Mouse (Mus musculus) hindbrain, embryonic 10.5 days (tissue): ENCODE measurements at regions not wholly inside any gene's neighbourhood (a gene's known extent, or its start where the extent isn't known, plus 50 kb on each side); places are given as distances from the start of the nearest gene placed in this dataset.

Source experiments
- DNase-seq: peaks from one replicate; pipeline ENCODE4 v3.0.0-alpha.2; 2017; ENCODE audit warnings: low spot score
- H3K27ac ChIP-seq: fragments of 300-500 bp; sonication (generic); 2 replicates; pipeline ENCODE4 v1.5.1; 2016; ENCODE audit warnings: mild to moderate bottlenecking, moderate library complexity
- H3K27me3 ChIP-seq: fragments of 300-500 bp; sonication (generic); 2 replicates; pipeline ENCODE4 v1.6.1; 2016; ENCODE audit warnings: mild to moderate bottlenecking; ENCODE audit not compliant: poor library complexity, insufficient read depth, severe bottlenecking
- H3K36me3 ChIP-seq: fragments of 300-500 bp; sonication (generic); 2 replicates; pipeline ENCODE4 v1.6.1; 2016; ENCODE audit warnings: mild to moderate bottlenecking, moderate library complexity
- H3K4me1 ChIP-seq: fragments of 300-500 bp; sonication (generic); replicated peaks from 2 replicates; pipeline ENCODE4 v1.6.1; 2016; ENCODE audit warnings: mild to moderate bottlenecking
- H3K4me3 ChIP-seq: fragments of 300-500 bp; sonication (generic); 2 replicates; pipeline ENCODE4 v1.5.1; 2016; ENCODE audit warnings: mild to moderate bottlenecking, moderate library complexity
- H3K9me3 ChIP-seq: fragments of 300-500 bp; sonication (generic); 2 replicates; pipeline ENCODE4 v1.6.1; 2016; ENCODE audit warnings: mild to moderate bottlenecking, moderate library complexity
- WGBS: fragments of 180-500 bp; shearing (Covaris S2); methylation state at CpG from one replicate; pipeline ENCODE4 v1.1.7; 2016; 5-methylcytosine and 5-hydroxymethylcytosine counted together

GRCm38 (mm10) chr5:12127484-12128265, 209.8 kb downstream of the 4933402N22Rik start:
- no peaks in the 10 kb centered on the region for H3K4me1 ChIP-seq
- no peak overlapping the region for H3K4me3 ChIP-seq
- H3K27me3 ChIP-seq: no peaks in the 10 kb centered on the region
- no peaks in the 10 kb centered on the region for H3K9me3 ChIP-seq
- no peak for DNase-seq
- no peak overlapping the region for H3K27ac ChIP-seq
- no peaks in the 10 kb centered on the region for H3K36me3 ChIP-seq
- 86% methylated on average over 4 of the region's 4 CpGs for WGBS

GRCm38 (mm10) chr5:12138961-12139360, 221.1 kb downstream of the 4933402N22Rik start:
- DNase-seq: no peak
- H3K27me3 ChIP-seq: no peaks in the 10 kb centered on the region
- H3K9me3 ChIP-seq: no peaks in the 10 kb centered on the region
- no peak overlapping the region for H3K4me3 ChIP-seq
- no peak overlapping the region for H3K27ac ChIP-seq
- no peaks in the 10 kb centered on the region for H3K36me3 ChIP-seq
- no peaks in the 10 kb centered on the region for H3K4me1 ChIP-seq

GRCm38 (mm10) chr5:12153295-12153694, 229.9 kb upstream of the Sema3d start:
- no peaks in the 10 kb centered on the region for H3K4me1 ChIP-seq
- no peak for DNase-seq
- no peaks in the 10 kb centered on the region for H3K9me3 ChIP-seq
- no peaks in the 10 kb centered on the region for H3K27me3 ChIP-seq
- no peak overlapping the region for H3K4me3 ChIP-seq
- no peaks in the 10 kb centered on the region for H3K36me3 ChIP-seq
- 64% methylated on average over 4 of the region's 4 CpGs for WGBS
- no peak overlapping the region for H3K27ac ChIP-seq

GRCm38 (mm10) chr5:12154551-12155091, 228.6 kb upstream of the Sema3d start:
- no peaks in the 10 kb centered on the region for H3K4me1 ChIP-seq
- H3K27ac ChIP-seq: no peak overlapping the region
- no peaks in the 10 kb centered on the region for H3K27me3 ChIP-seq
- 58% methylated on average over 3 of the region's 3 CpGs for WGBS
- no peaks in the 10 kb centered on the region for H3K36me3 ChIP-seq
- no peaks in the 10 kb centered on the region for H3K9me3 ChIP-seq
- no peak overlapping the region for H3K4me3 ChIP-seq
- no peak for DNase-seq

- H3K4me1 ChIP-seq: no peaks in the 10 kb centered on the region
- H3K4me3 ChIP-seq: no peak overlapping the region
- H3K27me3 ChIP-seq: no peaks in the 10 kb centered on the region
- no peak overlapping the region for H3K27ac ChIP-seq
- no peaks in the 10 kb centered on the region for H3K9me3 ChIP-seq
- 79% methylated on average over 1 of the region's 1 CpGs for WGBS
- H3K36me3 ChIP-seq: no peaks in the 10 kb centered on the region
- no peak for DNase-seq
Measured at GRCm38 (mm10) chr5:12191681-12192080, 191.5 kb upstream of the Sema3d start.

- WGBS: 59% methylated on average over 1 of the region's 1 CpGs
- H3K4me3 ChIP-seq: no peak overlapping the region
- H3K9me3 ChIP-seq: no peaks in the 10 kb centered on the region
- no peaks in the 10 kb centered on the region for H3K4me1 ChIP-seq
- H3K27ac ChIP-seq: no peak overlapping the region
- H3K27me3 ChIP-seq: no peaks in the 10 kb centered on the region
- no peaks in the 10 kb centered on the region for H3K36me3 ChIP-seq
- DNase-seq: no peak
Measured at GRCm38 (mm10) chr5:12207452-12207851, 175.7 kb upstream of the Sema3d start.

- WGBS: 83% methylated on average over 1 of the region's 1 CpGs
- no peak for DNase-seq
- no peaks in the 10 kb centered on the region for H3K27me3 ChIP-seq
- H3K4me1 ChIP-seq: no peaks in the 10 kb centered on the region
- no peaks in the 10 kb centered on the region for H3K36me3 ChIP-seq
- H3K4me3 ChIP-seq: no peak overlapping the region
- H3K9me3 ChIP-seq: no peaks in the 10 kb centered on the region
- no peak overlapping the region for H3K27ac ChIP-seq
Measured at GRCm38 (mm10) chr5:12209631-12210030, 173.6 kb upstream of the Sema3d start.

GRCm38 (mm10) chr5:12213448-12213847, 169.7 kb upstream of the Sema3d start:
- Histone ChIP-seq H3K36me3 (no peaks in the 10 kb centered on the region), H3K4me1 (no peaks in the 10 kb centered on the region), H3K4me3 (no peak overlapping the region), H3K9me3 (no peaks in the 10 kb centered on the region), H3K27ac (no peak overlapping the region), H3K27me3 (no peaks in the 10 kb centered on the region)
- DNase-seq: no peak
- 85% methylated on average over 3 of the region's 3 CpGs for WGBS

GRCm38 (mm10) chr5:12219424-12220107, 163.6 kb upstream of the Sema3d start:
- no peaks in the 10 kb centered on the region for H3K9me3 ChIP-seq
- H3K27ac ChIP-seq: no peak overlapping the region
- H3K27me3 ChIP-seq: no peaks in the 10 kb centered on the region
- no peaks in the 10 kb centered on the region for H3K4me1 ChIP-seq
- H3K4me3 ChIP-seq: no peak overlapping the region
- WGBS: 88% methylated on average over 2 of the region's 2 CpGs
- DNase-seq: no peak
- H3K36me3 ChIP-seq: no peaks in the 10 kb centered on the region

GRCm38 (mm10) chr5:12222622-12223021, 160.6 kb upstream of the Sema3d start:
- H3K4me3 ChIP-seq: no peak overlapping the region
- H3K4me1 ChIP-seq: no peaks in the 10 kb centered on the region
- DNase-seq: no peak
- no peaks in the 10 kb centered on the region for H3K9me3 ChIP-seq
- WGBS: 74% methylated on average over 1 of the region's 1 CpGs
- H3K27ac ChIP-seq: no peak overlapping the region
- H3K27me3 ChIP-seq: no peaks in the 10 kb centered on the region
- no peaks in the 10 kb centered on the region for H3K36me3 ChIP-seq

GRCm38 (mm10) chr5:12233377-12234096, 149.6 kb upstream of the Sema3d start:
- no peaks in the 10 kb centered on the region for H3K36me3 ChIP-seq
- no peaks in the 10 kb centered on the region for H3K9me3 ChIP-seq
- no peak overlapping the region for H3K27ac ChIP-seq
- DNase-seq: no peak
- H3K27me3 ChIP-seq: no peaks in the 10 kb centered on the region
- H3K4me1 ChIP-seq: no peaks in the 10 kb centered on the region
- 75% methylated on average over 5 of the region's 5 CpGs for WGBS
- H3K4me3 ChIP-seq: no peak overlapping the region

- Histone ChIP-seq H3K4me3 (no peak overlapping the region), H3K4me1 (no peaks in the 10 kb centered on the region), H3K9me3 (no peaks in the 10 kb centered on the region), H3K36me3 (no peaks in the 10 kb centered on the region), H3K27ac (no peak overlapping the region), H3K27me3 (no peaks in the 10 kb centered on the region)
- WGBS: 77% methylated on average over 9 of the region's 9 CpGs
- DNase-seq: no peak
Measured at GRCm38 (mm10) chr5:12243179-12243805, 139.9 kb upstream of the Sema3d start.
